Mouse (Mus musculus): ENCODE measurements around the gene Smg1.

DNA sequence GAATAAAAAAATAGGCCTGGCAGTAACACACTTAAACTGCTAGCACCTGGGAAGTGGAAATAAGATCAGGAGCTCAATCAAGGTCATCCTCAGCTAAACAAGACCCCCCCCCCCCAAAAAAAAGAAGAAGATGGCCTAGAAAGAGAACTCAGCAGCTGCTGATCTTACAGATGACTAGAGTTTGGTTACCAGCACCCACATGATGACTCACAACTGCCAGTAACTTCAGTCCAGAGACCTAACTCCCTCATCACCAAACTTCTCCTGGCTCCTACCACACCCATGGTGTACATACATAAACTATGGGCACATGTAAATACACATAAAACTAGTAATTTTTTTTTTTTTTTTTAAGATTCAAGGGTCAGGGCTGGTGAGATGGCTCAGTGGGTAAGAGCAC is 3.1 kb downstream of the Smg1 start:
- TF ChIP-seq POLR2A (IDR thresholded peaks at IDR 0.05; ENCODE audit: borderline replicate concordance, insufficient read depth, low read length): no peak
- TF ChIP-seq CTCF (IDR thresholded peaks at IDR 0.05; ENCODE audit: borderline replicate concordance, insufficient read depth, low read depth, low read length): no peak

Data from cerebellum, adult 2 months (tissue).